Mouse (Mus musculus) heart, adult 8-10 months (tissue): ENCODE data around the gene Sept3. TPM values are rescaled to one million over a fixed set of nuclear protein-coding genes. Genes with fewer than 3 reads are reported as not detected.
"Not testable (repeated sequence)": the region's sequence is repeated elsewhere in the genome, so short reads cannot be mapped to it uniquely, and the experiment has no call there.

Source experiments
- DNase-seq: peaks from one replicate; pipeline ENCODE4 v3.0.0; 2022; ENCODE audit warnings: low spot score
- total RNA-seq, 4 experiments: library from RNA; stranded (reverse); gene quantifications; 2 replicates each; pipeline ENCODE4 v1.2.4; 2022

Sept3 gene
- total RNA-seq = under 1 TPM; 0.16 to 0.90 (median 0.44) TPM

- DNase-seq = no peak
Observed at GRCm38 (mm10) chr15:82274593-82274926, at the start of gene Sept3. TSS of gene Sept3 (plus strand) at chr15:82274893.

GRCm38 (mm10) chr15:82225769-82226168, 48.9 kb upstream of the Sept3 start:
- no peak for DNase-seq

- no peak for DNase-seq
Observed at GRCm38 (mm10) chr15:82229542-82230045, 45.1 kb upstream of the Sept3 start.

- DNase-seq = no peak
Observed at GRCm38 (mm10) chr15:82230098-82230611, 44.5 kb upstream of the Sept3 start.

GRCm38 (mm10) chr15:82231100-82231499, 43.6 kb upstream of the Sept3 start:
- DNase-seq = no peak

GRCm38 (mm10) chr15:82231591-82232378, 42.9 kb upstream of the Sept3 start:
- no peak for DNase-seq

- no peak for DNase-seq
Observed at GRCm38 (mm10) chr15:82232651-82233050, 42.0 kb upstream of the Sept3 start.

- DNase-seq = no peak
Observed at GRCm38 (mm10) chr15:82235661-82236060, 39.0 kb upstream of the Sept3 start.

- DNase-seq = peak; percentile 78
Observed at GRCm38 (mm10) chr15:82236565-82236964, 38.1 kb upstream of the Sept3 start.

- DNase-seq = no peak
Observed at GRCm38 (mm10) chr15:82243311-82243710, 31.4 kb upstream of the Sept3 start.

- DNase-seq = no peak
Observed at GRCm38 (mm10) chr15:82243742-82244114, 31.0 kb upstream of the Sept3 start.

- DNase-seq = peak; percentile 91
Observed at GRCm38 (mm10) chr15:82244115-82244804, 30.4 kb upstream of the Sept3 start, which contains the start of gene Cenpm. TSS of gene Cenpm (minus strand) at chr15:82244748.

- DNase-seq = not testable (repeated sequence)
Observed at GRCm38 (mm10) chr15:82244805-82245161, 29.9 kb upstream of the Sept3 start.

GRCm38 (mm10) chr15:82247131-82247776, 27.4 kb upstream of the Sept3 start:
- DNase-seq = no peak

- no peak for DNase-seq
Observed at GRCm38 (mm10) chr15:82251579-82251978, 23.1 kb upstream of the Sept3 start.

- no peak for DNase-seq
Observed at GRCm38 (mm10) chr15:82252097-82252496, 22.6 kb upstream of the Sept3 start, which contains the start of gene 1500009C09Rik. TSS of gene 1500009C09Rik (plus strand) at chr15:82252397.

GRCm38 (mm10) chr15:82255248-82255647, 19.4 kb upstream of the Sept3 start:
- no peak for DNase-seq

- DNase-seq = no peak
Observed at GRCm38 (mm10) chr15:82255944-82256383, 18.7 kb upstream of the Sept3 start.

GRCm38 (mm10) chr15:82259510-82259909, 15.2 kb upstream of the Sept3 start:
- peak; percentile 12 for DNase-seq

- peak; percentile 48 for DNase-seq
Observed at GRCm38 (mm10) chr15:82266356-82266755, 8.3 kb upstream of the Sept3 start.

GRCm38 (mm10) chr15:82268185-82268584, 6.5 kb upstream of the Sept3 start:
- DNase-seq = no peak

GRCm38 (mm10) chr15:82268783-82269182, 5.9 kb upstream of the Sept3 start:
- no peak for DNase-seq
